ENCODE assay signal across 8 mouse cellular contexts in the genomic region with DNA sequence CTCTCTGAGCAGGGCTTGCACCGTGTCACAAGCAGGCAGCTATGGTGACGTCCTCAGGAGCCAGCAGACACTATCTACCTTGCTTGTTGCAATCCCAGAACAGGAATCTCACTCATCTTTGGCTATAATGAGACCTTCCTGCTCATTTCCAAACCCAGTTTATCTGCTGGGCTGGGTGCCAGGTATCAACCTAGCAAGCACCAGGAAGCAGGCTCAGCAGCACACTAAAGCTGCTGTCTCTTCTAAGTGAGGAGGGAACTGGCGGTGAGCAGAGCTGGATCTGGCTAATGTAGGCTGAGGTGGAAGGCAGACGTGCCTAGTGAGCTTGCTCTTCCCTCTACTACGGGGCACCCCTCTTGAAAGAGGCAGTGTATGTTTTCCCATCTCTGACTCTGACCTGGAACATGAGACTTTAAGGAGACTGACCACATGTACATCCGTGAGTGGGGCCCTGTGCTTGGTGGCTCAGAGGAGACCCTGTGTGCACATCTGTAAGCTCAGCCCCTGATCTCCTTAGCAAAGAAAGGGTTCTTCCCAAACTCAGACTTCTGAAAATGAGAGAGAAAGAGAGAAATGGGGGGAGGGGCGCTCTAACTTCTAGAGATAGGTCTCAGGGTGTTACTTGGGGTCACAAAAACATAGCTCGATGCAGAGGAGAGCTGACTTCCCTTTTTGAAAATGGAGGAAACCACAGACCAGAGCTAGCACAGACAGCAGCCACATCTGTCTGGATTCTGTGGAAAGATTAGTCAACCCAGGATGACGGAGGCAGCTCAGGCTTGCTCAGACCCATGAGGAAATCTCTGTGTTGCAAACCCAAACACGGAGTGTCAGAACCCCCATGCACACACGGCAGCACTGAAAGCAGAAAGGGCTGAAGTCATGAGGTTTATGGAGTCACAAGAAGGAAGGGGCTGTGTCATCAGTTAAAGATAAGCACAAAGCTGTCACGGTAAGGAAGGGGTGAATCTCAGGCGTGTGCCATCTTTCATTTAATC.
DNase-seq lines count a peak whose midpoint lies in the region; ATAC-seq and TF ChIP-seq lines count a peak whose summit lies in the region.

No protein-coding gene starts in this region.

- H3K27ac ChIP-seq in layer of hippocampus, adult 2 months, result peak overlapping the region; percentile 51; the same call in 1 of the 2 replicates
- H3K27ac ChIP-seq in forebrain, embryonic 16.5 days (ENCODE audit: low read length), result no peak overlapping the region

- no peak for TF ChIP-seq CTCF in layer of hippocampus, adult 2 months (conservative IDR thresholded peaks at IDR 0.05)

- H3K27me3 ChIP-seq in forebrain, embryonic 16.5 days (replicated peaks; ENCODE audit: control insufficient read depth, insufficient read depth, low read length), result no peaks in the 10 kb centered on the region

- H3K4me3 ChIP-seq in layer of hippocampus, adult 2 months, result no peak overlapping the region
- H3K4me3 ChIP-seq in forebrain, embryonic 16.5 days (replicated peaks; ENCODE audit: low read length), result no peak overlapping the region

- H3K4me2 ChIP-seq in forebrain, embryonic 16.5 days (ENCODE audit: low read length), result no peak overlapping the region

- 81% methylated on average over 13 of the region's 13 CpGs for whole genome bisulfite sequencing in forebrain, embryonic 16.5 days

- DNase-seq in layer of hippocampus, adult 2 months (ENCODE audit: low spot score in 2 of 2), result no peak
- DNase-seq in layer of hippocampus, adult 9-10 months (ENCODE audit: low spot score), result no peak
- peak; percentile 17 for DNase-seq in adrenal gland, postnatal 25 days
- DNase-seq in heart, postnatal 4 days, result peak; percentile 32
- no peak for DNase-seq in cerebellum, postnatal 36 days

- H3K9me3 ChIP-seq in forebrain, embryonic 16.5 days (ENCODE audit: control insufficient read depth, low read length), result no peaks in the 10 kb centered on the region

- no peak overlapping the region for H3K9ac ChIP-seq in forebrain, embryonic 16.5 days (replicated peaks; ENCODE audit: low read depth, low read length)

- peak; percentile 92 for ATAC-seq in monocyte, adult 5-6 weeks (replicated peaks; ENCODE audit: insufficient number of reproducible peaks, low FRiP score, low TSS enrichment, poor library complexity, severe bottlenecking)
- ATAC-seq in erythroblast, adult 5-6 weeks (replicated peaks; ENCODE audit: low FRiP score, poor library complexity, severe bottlenecking), result no peak
- no peak for ATAC-seq in forebrain, embryonic 16.5 days

- no peaks in the 10 kb centered on the region for H3K36me3 ChIP-seq in forebrain, embryonic 16.5 days (ENCODE audit: control insufficient read depth, insufficient read depth)

- H3K4me1 ChIP-seq in forebrain, embryonic 16.5 days (replicated peaks; ENCODE audit: control insufficient read depth, insufficient read depth, low read length), result peaks cover 12% of the 10 kb centered on the region

Comparison
In these comparisons a context has a peak if more than half of its experiments do, and no peak if none do; other contexts are left out.
1. DNase-seq: peak in adrenal gland, postnatal 25 days (single experiment) and heart, postnatal 4 days (single experiment); none in layer of hippocampus, adult 2 months (0 of 2), layer of hippocampus, adult 9-10 months (single experiment) and cerebellum, postnatal 36 days (0 of 2).